Mouse (Mus musculus) liver, embryonic 14.5 days (tissue): ENCODE data around the gene Ttll11.

Experiments used
- CTCF ChIP-seq: IDR thresholded peaks from 2 replicates; pipeline ENCODE4 v1.5.1; 2016; ENCODE audit warnings: antibody characterized with exemption, low read depth, control low read depth
- EP300 ChIP-seq: IDR thresholded peaks from 2 replicates; pipeline ENCODE4 v1.6.1; 2016; ENCODE audit warnings: antibody characterized with exemption, low read depth

DNA sequence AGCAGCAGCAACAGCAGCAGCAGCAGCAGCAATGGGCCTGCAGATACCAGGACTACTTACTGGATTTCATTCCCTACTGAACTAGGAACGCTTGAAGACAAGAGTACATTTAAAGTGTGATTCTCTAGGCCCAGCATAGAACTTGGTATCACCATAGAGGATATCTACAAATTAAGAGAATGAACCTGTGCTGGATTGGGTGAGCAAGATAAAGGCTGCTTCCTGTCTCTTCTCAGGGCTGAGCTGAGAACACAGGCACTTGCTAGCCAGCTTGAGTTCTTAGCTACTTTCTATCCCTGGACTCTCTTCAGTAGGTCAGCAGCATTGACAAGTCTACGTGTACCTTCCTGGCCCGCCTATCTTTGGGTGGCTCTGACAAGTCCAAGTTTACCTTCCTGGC, 2.0 kb downstream of the Ttll11 start:
- TF ChIP-seq CTCF = no peak
- TF ChIP-seq EP300 = no peak
